Mouse (Mus musculus) CH12.LX (cell line): ENCODE results near the gene Glb1. TPM values are rescaled to one million over a fixed set of nuclear protein-coding genes. Genes with fewer than 3 reads are reported as not detected.

Experiments
- DNase-seq: peaks from one replicate; pipeline ENCODE4 v3.0.0-alpha.2; 2013; ENCODE audit errors: extremely low read depth
- H3K27ac ChIP-seq: 2 replicates; pipeline ENCODE4 v1.5.1; 2012; ENCODE audit warnings: low read depth, mild to moderate bottlenecking, control low read depth, moderate library complexity; ENCODE audit not compliant: insufficient read depth
- H3K27me3 ChIP-seq: replicated peaks from 2 replicates; pipeline ENCODE3; 2012; ENCODE audit warnings: inconsistent platforms
- H3K36me3 ChIP-seq, 2 experiments: replicated peaks in 1 of 2; 2 replicates each; pipeline versions ENCODE3 to v1.6.1; 2012; ENCODE audit warnings: inconsistent platforms in 1 of 2, low read length in 1 of 2, mild to moderate bottlenecking in 1 of 2, mixed read lengths in 1 of 2, moderate library complexity in 1 of 2; ENCODE audit not compliant: control insufficient read depth in 1 of 2, insufficient read depth in 1 of 2
- H3K4me1 ChIP-seq, 2 experiments: 2 replicates each; pipeline ENCODE4 v1.6.1; 2012; ENCODE audit warnings: inconsistent platforms in 1 of 2, moderate library complexity in 1 of 2; ENCODE audit not compliant: insufficient read depth in 2 of 2, control insufficient read depth in 1 of 2
- H3K4me2 ChIP-seq: 2 replicates; pipeline ENCODE4 v1.6.1; 2012; ENCODE audit warnings: low read depth, mild to moderate bottlenecking, control low read depth; ENCODE audit not compliant: poor library complexity, insufficient read depth, severe bottlenecking
- H3K4me3 ChIP-seq, 3 experiments: fragments of 150-350 bp in 1 of 3; sonication (generic) in 1 of 3; replicated peaks in 1 of 3; 2 replicates each; pipeline versions ENCODE3 to v1.5.1; 2011 to 2012; ENCODE audit warnings: low read depth in 2 of 3, low read length in 2 of 3, mild to moderate bottlenecking in 2 of 3, moderate library complexity in 2 of 3, control low read depth in 1 of 3, improper control_type of control experiment in 1 of 3, inconsistent platforms in 1 of 3, mixed read lengths in 1 of 3; ENCODE audit not compliant: poor library complexity in 1 of 3
- H3K79me2 ChIP-seq: replicated peaks from 2 replicates; pipeline ENCODE4 v1.6.1; 2012; ENCODE audit warnings: mild to moderate bottlenecking, moderate library complexity; ENCODE audit not compliant: control insufficient read depth, poor library complexity, insufficient read depth, severe bottlenecking; ENCODE audit errors: extremely low read depth
- H3K9ac ChIP-seq: 2 replicates; pipeline ENCODE4 v1.6.1; 2012; ENCODE audit warnings: low read depth, mild to moderate bottlenecking, control low read depth, moderate library complexity; ENCODE audit not compliant: insufficient read depth
- H3K9me3 ChIP-seq: replicated peaks from 2 replicates; pipeline ENCODE3; 2012; ENCODE audit warnings: low read length, inconsistent platforms, mixed read lengths
- BHLHE40 ChIP-seq: IDR thresholded peaks from 2 replicates; pipeline ENCODE4 v1.6.1; 2011; ENCODE audit warnings: mild to moderate bottlenecking, low read depth, low read length, improper control_type of control experiment
- CHD1 ChIP-seq: IDR thresholded peaks from 2 replicates; pipeline ENCODE4 v1.6.1; 2012; ENCODE audit warnings: low read depth, low read length, improper control_type of control experiment, inconsistent platforms
- CHD2 ChIP-seq: IDR thresholded peaks from 2 replicates; pipeline ENCODE4 v1.6.1; 2011; ENCODE audit warnings: low read length, improper control_type of control experiment
- CTCF ChIP-seq, 2 experiments: IDR thresholded peaks in 1 of 2; conservative IDR thresholded peaks in 1 of 2; 2 replicates each; pipeline ENCODE4 v1.5.1; 2011 to 2012; ENCODE audit warnings: low read depth in 2 of 2, low read length in 2 of 2, improper control_type of control experiment in 1 of 2, inconsistent platforms in 1 of 2, mild to moderate bottlenecking in 1 of 2, moderate library complexity in 1 of 2
- E2F4 ChIP-seq: IDR thresholded peaks from 2 replicates; pipeline ENCODE4 v1.6.1; 2011; ENCODE audit warnings: low read depth, low read length, improper control_type of control experiment; ENCODE audit not compliant: insufficient replicate concordance
- ELF1 ChIP-seq: IDR thresholded peaks from 2 replicates; pipeline ENCODE4 v1.6.1; 2014; ENCODE audit warnings: low read depth, mild to moderate bottlenecking, inconsistent platforms, low read length, improper control_type of control experiment
- EP300 ChIP-seq: IDR thresholded peaks from 2 replicates; pipeline ENCODE4 v1.6.1; 2011; ENCODE audit warnings: low read length, improper control_type of control experiment
- ETS1 ChIP-seq: conservative IDR thresholded peaks from 2 replicates; pipeline ENCODE4 v1.6.1; 2012; ENCODE audit warnings: low read depth, mild to moderate bottlenecking, inconsistent platforms, low read length, improper control_type of control experiment, moderate library complexity
- GABPA ChIP-seq: IDR thresholded peaks from 2 replicates; pipeline ENCODE4 v1.6.1; 2012; ENCODE audit warnings: low read depth, low read length, improper control_type of control experiment, inconsistent platforms; ENCODE audit not compliant: insufficient replicate concordance
- IRF4 ChIP-seq: IDR thresholded peaks from 2 replicates; pipeline ENCODE4 v1.6.1; 2014; ENCODE audit warnings: low read depth, mild to moderate bottlenecking, inconsistent platforms, low read length, improper control_type of control experiment
- JUN ChIP-seq: IDR thresholded peaks from 2 replicates; pipeline ENCODE4 v1.6.1; 2011; ENCODE audit warnings: low read depth, mild to moderate bottlenecking, low read length, improper control_type of control experiment, moderate library complexity; ENCODE audit not compliant: insufficient read depth
- JUND ChIP-seq: conservative IDR thresholded peaks from 2 replicates; pipeline ENCODE4 v1.6.1; 2011; ENCODE audit warnings: low read depth, low read length, improper control_type of control experiment
- KAT2A ChIP-seq: IDR thresholded peaks from 2 replicates; pipeline ENCODE4 v1.6.1; 2012; ENCODE audit warnings: low read length, improper control_type of control experiment, inconsistent platforms; ENCODE audit not compliant: insufficient replicate concordance
- MAFK ChIP-seq: IDR thresholded peaks from 2 replicates; pipeline ENCODE4 v1.6.1; 2011; ENCODE audit warnings: low read length, improper control_type of control experiment; ENCODE audit not compliant: insufficient replicate concordance
- MEF2A ChIP-seq: IDR thresholded peaks from 2 replicates; pipeline ENCODE4 v1.6.1; 2014; ENCODE audit warnings: low read depth, mild to moderate bottlenecking, inconsistent platforms, low read length, improper control_type of control experiment, borderline replicate concordance
- MXI1 ChIP-seq: IDR thresholded peaks from 2 replicates; pipeline ENCODE4 v1.6.1; 2011; ENCODE audit warnings: mild to moderate bottlenecking, low read depth, low read length, improper control_type of control experiment
- MYC ChIP-seq: IDR thresholded peaks from 2 replicates; pipeline ENCODE4 v1.6.1; 2011; ENCODE audit warnings: low read depth, mild to moderate bottlenecking, improper control_type of control experiment, low read length
- NELFE ChIP-seq: IDR thresholded peaks from 2 replicates; pipeline ENCODE4 v1.6.1; 2011; ENCODE audit warnings: low read depth, low read length, improper control_type of control experiment
- PAX5 ChIP-seq: IDR thresholded peaks from 2 replicates; pipeline ENCODE4 v1.6.1; 2012; ENCODE audit warnings: low read length, inconsistent platforms, mixed read lengths
- POLR2A ChIP-seq: IDR thresholded peaks from 2 replicates; pipeline ENCODE4 v1.6.1; 2011; ENCODE audit warnings: low read depth, mild to moderate bottlenecking, improper control_type of control experiment, low read length
- POLR2AphosphoS2 ChIP-seq: IDR thresholded peaks from 2 replicates; pipeline ENCODE4 v1.6.1; 2011; ENCODE audit warnings: low read depth, low read length, improper control_type of control experiment
- RAD21 ChIP-seq: IDR thresholded peaks from 2 replicates; pipeline ENCODE4 v1.6.1; 2011; ENCODE audit warnings: low read depth, mild to moderate bottlenecking, low read length, improper control_type of control experiment, moderate library complexity
- RCOR1 ChIP-seq: conservative IDR thresholded peaks from 2 replicates; pipeline ENCODE4 v1.6.1; 2012; ENCODE audit warnings: low read depth, mild to moderate bottlenecking, inconsistent platforms, low read length, improper control_type of control experiment
- SMC3 ChIP-seq: IDR thresholded peaks from 2 replicates; pipeline ENCODE4 v1.6.1; 2011; ENCODE audit warnings: low read depth, low read length, improper control_type of control experiment
- TBP ChIP-seq: conservative IDR thresholded peaks from 2 replicates; pipeline ENCODE4 v1.6.1; 2011; ENCODE audit warnings: low read depth, low read length, improper control_type of control experiment
- TCF12 ChIP-seq: IDR thresholded peaks from 2 replicates; pipeline ENCODE4 v1.6.1; 2014; ENCODE audit warnings: low read depth, mild to moderate bottlenecking, inconsistent platforms, low read length, improper control_type of control experiment
- UBTF ChIP-seq: IDR thresholded peaks from 2 replicates; pipeline ENCODE4 v1.6.1; 2012; ENCODE audit warnings: low read depth, mild to moderate bottlenecking, inconsistent platforms, low read length, improper control_type of control experiment, moderate library complexity
- ZKSCAN1 ChIP-seq: IDR thresholded peaks from 2 replicates; pipeline ENCODE4 v1.6.1; 2012; ENCODE audit warnings: low read depth, inconsistent platforms, low read length, improper control_type of control experiment, borderline replicate concordance
- ZMIZ1 ChIP-seq: IDR thresholded peaks from 2 replicates; pipeline ENCODE4 v1.6.1; 2012; ENCODE audit warnings: low read depth, mild to moderate bottlenecking, inconsistent platforms, low read length, improper control_type of control experiment
- ZNF384 ChIP-seq: IDR thresholded peaks from 2 replicates; pipeline ENCODE4 v1.6.1; 2012; ENCODE audit warnings: low read depth, low read length, improper control_type of control experiment, inconsistent platforms
- dilution Hi-C: fragments of 300-500 bp; cut with MboI; formaldehyde crosslinking; loops from 2 replicates; pipeline ENCODE4 v1.14.3; 2020; ENCODE audit warnings: low sequenced_read_pairs; ENCODE audit not compliant: extremely low pct_unique_long_range_greater_than_20kb, extremely low pct_ligation_motif_present
- in situ Hi-C: fragments of 300-500 bp; cut with MboI; formaldehyde crosslinking; loops from 3 replicates; pipeline ENCODE4 v1.14.3; 2019; ENCODE audit warnings: low sequenced_read_pairs, low pct_ligation_motif_present, low pct_unique_long_range_greater_than_20kb, mixed read lengths
- polyA plus RNA-seq: library from polyadenylated mRNA; unstranded; fragments of >175 nt; gene quantifications from 2 replicates; pipeline ENCODE4 v1.2.1, GENCODE M21; 2012; ENCODE audit warnings: low read depth; ENCODE audit not compliant: insufficient read length
- total RNA-seq, 2 experiments: library from RNA; depleted of rRNA; stranded (reverse); fragments of 300-350 nt in 1 of 2; fragments of >200 nt in 1 of 2; gene quantifications; 2 replicates each; pipeline ENCODE4 v1.2.3; 2012 to 2014

Glb1 gene
- total and polyA plus RNA-seq, 3 experiments, result 25.7 to 40.7 (median 35.4) TPM

DNA sequence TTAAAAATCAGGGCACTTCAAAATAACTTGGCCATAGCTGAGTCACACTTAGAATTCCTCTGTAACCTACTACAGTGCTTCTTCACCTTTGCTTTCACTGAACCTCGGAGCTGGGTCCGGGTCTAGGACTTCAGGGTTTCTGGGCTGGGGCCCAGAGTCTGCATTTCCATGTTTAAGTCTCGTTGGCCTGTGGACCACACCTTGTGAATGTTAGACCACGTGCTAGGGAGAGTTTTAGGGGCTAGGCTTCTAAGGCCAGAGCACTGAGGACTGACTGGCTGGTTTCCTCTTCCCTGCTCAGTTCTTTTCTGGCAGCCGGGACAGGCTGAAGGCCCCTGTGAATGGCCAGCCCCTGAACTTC lies 308 bp upstream of the Glb1 start:
- H3K9me3 ChIP-seq, result no peaks in the 10 kb centered on the region
- H3K27me3 ChIP-seq, result no peaks in the 10 kb centered on the region
- H3K4me3 ChIP-seq, result peak overlapping the region; percentile 78 to 92 (median 81)
- peaks cover 18 to 21% of the 10 kb centered on the region in 2 experiments for H3K36me3 ChIP-seq
- peak overlapping the region; percentile 76 for H3K9ac ChIP-seq
- peaks cover 0 to 13% of the 10 kb centered on the region in 2 experiments; a peak in 2 of 4 replicates for H3K4me1 ChIP-seq
- peak overlapping the region; percentile 55 for H3K4me2 ChIP-seq
- TF ChIP-seq EP300, result no peak
- TF ChIP-seq ZNF384, result no peak
- TF ChIP-seq MYC, result peak; percentile 96
- TF ChIP-seq IRF4, result no peak; the same call in 1 of the 2 replicates
- no peak for TF ChIP-seq TCF12
- no peak for TF ChIP-seq ZMIZ1
- TF ChIP-seq TBP, result peak; percentile 53; the same call in 1 of the 2 replicates
- TF ChIP-seq RAD21, result no peak
- TF ChIP-seq RCOR1, result no peak
- TF ChIP-seq ETS1, result no peak
- TF ChIP-seq SMC3, result no peak
- TF ChIP-seq KAT2A, result no peak
- TF ChIP-seq E2F4, result no peak
- no peak for TF ChIP-seq NELFE
- no peak for TF ChIP-seq UBTF
- no peak; the same call in 1 of the 2 replicates for TF ChIP-seq MXI1
- no peak for TF ChIP-seq CHD1
- no peak for TF ChIP-seq MEF2A
- TF ChIP-seq CHD2, result 0 out of 2 replicates have a peak, but pooled peaks have one; percentile 36
- TF ChIP-seq CTCF (conservative IDR thresholded peaks at IDR 0.05 in 1 of 2, IDR thresholded peaks at IDR 0.05 in 1 of 2; ENCODE audit: low read depth in 2 of 2, low read length in 2 of 2), result no peak
- dilution Hi-C loops (no loop called here), in situ Hi-C loops (no loop called here)
- peaks cover 33% of the 10 kb centered on the region for H3K79me2 ChIP-seq
- peak overlapping the region; percentile 26; the same call in 1 of the 2 replicates for H3K27ac ChIP-seq
- DNase-seq, result no peak

DNA sequence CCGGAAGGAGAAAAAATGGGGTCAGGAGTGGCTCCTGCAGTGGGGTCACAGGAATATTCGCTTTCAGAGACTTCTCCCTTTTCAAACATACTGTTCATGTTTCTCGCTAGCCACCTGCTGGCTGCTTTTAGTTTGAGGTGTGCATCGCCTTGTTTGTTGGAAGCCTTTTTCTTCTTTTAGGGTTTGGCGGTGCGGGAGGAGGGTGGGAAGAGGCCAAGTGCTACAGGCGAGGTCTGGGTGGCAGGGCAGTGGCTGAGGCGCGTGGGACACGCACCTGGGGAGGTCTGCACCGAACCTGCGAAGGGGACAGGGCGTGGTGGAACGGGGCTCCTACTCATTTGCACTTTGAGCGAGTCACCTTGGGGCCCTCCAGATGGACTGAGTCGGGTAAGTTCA lies 807 bp downstream of the Glb1 start:
- peak overlapping the region; percentile 86 for H3K4me2 ChIP-seq
- in situ Hi-C loops (no loop called here), dilution Hi-C loops (no loop called here)
- peak overlapping the region; percentile 70 for H3K27ac ChIP-seq
- peaks cover 29 to 33% of the 10 kb centered on the region in 2 experiments for H3K36me3 ChIP-seq
- peak overlapping the region; percentile 76 for H3K9ac ChIP-seq
- peak; percentile 64 for DNase-seq
- peak overlapping the region; percentile 78 to 92 (median 81) for H3K4me3 ChIP-seq
- H3K79me2 ChIP-seq, result peaks cover 44% of the 10 kb centered on the region
- H3K9me3 ChIP-seq, result no peaks in the 10 kb centered on the region
- peaks cover 2 to 13% of the 10 kb centered on the region in 2 experiments; a peak in 2 of 4 replicates for H3K4me1 ChIP-seq
- no peaks in the 10 kb centered on the region for H3K27me3 ChIP-seq
- TF ChIP-seq ELF1 (no peak), E2F4 (no peak), CHD1 (peak; percentile 73; the same call in 1 of the 2 replicates), CHD2 (0 out of 2 replicates have a peak, but pooled peaks have one; percentile 23), CTCF (conservative IDR thresholded peaks at IDR 0.05 in 1 of 2, IDR thresholded peaks at IDR 0.05 in 1 of 2; ENCODE audit: low read depth in 2 of 2, low read length in 2 of 2) (peak in 1 of 2 experiments; percentile 56; a peak in 2 of 4 replicates), PAX5 (no peak), GABPA (no peak), RAD21 (peak; percentile 3), MAFK (no peak), SMC3 (peak; percentile 29; the same call in 1 of the 2 replicates), KAT2A (no peak), TBP (no peak), JUN (no peak), NELFE (peak; percentile 13; the same call in 1 of the 2 replicates), RCOR1 (no peak), POLR2AphosphoS2 (no peak), IRF4 (no peak), ZKSCAN1 (no peak), BHLHE40 (no peak), POLR2A (no peak), ZMIZ1 (no peak), JUND (no peak), UBTF (no peak), EP300 (no peak)
